Comparison of ENCODE assay signal across 22 mouse cellular contexts in the genomic region with DNA sequence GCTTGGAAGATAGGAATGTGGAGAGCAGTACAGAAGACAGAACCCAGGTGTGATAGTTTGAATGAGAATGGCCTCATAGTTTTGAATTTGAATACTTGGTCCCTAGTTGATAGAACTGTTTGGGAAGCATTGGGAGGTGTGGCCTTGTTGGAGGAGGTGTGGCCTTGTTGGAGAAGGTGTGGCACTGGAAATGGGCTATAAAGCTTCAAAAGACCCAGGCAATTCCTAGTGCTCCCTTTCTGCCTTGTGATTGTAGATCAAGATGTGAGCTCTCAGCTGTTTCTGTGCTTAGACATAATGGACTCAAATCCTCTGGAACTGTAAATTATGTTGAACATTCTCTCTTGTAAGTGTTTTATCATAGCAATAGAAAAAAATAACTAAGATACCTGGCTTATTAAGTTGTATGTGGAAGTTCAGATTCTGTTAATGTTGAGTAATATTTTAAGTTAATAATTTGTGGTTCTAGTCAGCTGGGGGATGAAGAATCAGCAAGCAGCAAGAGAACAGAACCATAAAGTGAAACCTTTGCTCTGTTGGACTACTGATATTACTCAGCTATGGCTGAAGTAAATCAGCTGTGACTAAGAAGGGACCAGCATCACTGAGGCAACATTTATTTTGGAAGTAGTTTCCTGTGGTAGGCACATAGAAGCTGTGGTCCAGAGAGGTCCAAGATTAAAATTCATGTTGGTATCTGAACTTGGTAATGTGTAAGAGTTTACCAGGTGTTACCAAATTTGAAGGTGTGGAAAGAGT. TPM values are rescaled to one million over a fixed set of nuclear protein-coding genes. Genes with fewer than 3 reads are reported as not detected.
DNase-seq lines count a peak whose midpoint lies in the region; ATAC-seq and TF ChIP-seq lines count a peak whose summit lies in the region.
"Had no signal": no experiment of that assay in that cellular context is flagged by ENCODE, and none has a peak within 500 bp of the region (broad histone marks: within the 10 kb centered on the region; RNA-seq: fewer than 3 reads in every experiment).

No protein-coding gene starts in this region.

- H3K4me3 ChIP-seq in intestine, postnatal 0 days (ENCODE audit: low read depth, low read length) = no peak overlapping the region
- H3K4me3 ChIP-seq: forebrain, embryonic 10.5 days; forebrain, embryonic 13.5 days; gastrocnemius, adult 2 months; hindbrain, embryonic 12.5 days; hindbrain, embryonic 15.5 days had no signal

- H3K4me1 ChIP-seq in intestine, postnatal 0 days (replicated peaks; ENCODE audit: control insufficient read depth, insufficient read depth, low read length) = peaks cover 9% of the 10 kb centered on the region
- H3K4me1 ChIP-seq: hindbrain, embryonic 12.5 days; hindbrain, embryonic 15.5 days had no signal

- ATAC-seq in intestine, postnatal 0 days = peak; percentile 93
- ATAC-seq: activated CD4-positive, CD25-positive, alpha-beta regulatory T cell, adult 4 months; CD4-positive, CD25-positive, alpha-beta regulatory T cell, adult 4 months; forebrain, embryonic 13.5 days; forebrain, embryonic 16.5 days had no signal

- no peaks in the 10 kb centered on the region for H3K36me3 ChIP-seq in intestine, postnatal 0 days (ENCODE audit: control insufficient read depth, insufficient read depth)
- H3K36me3 ChIP-seq: forebrain, embryonic 10.5 days; hindbrain, embryonic 12.5 days; hindbrain, embryonic 15.5 days had no signal

- H3K27ac ChIP-seq in intestine, postnatal 0 days (ENCODE audit: low read depth, low read length) = peak overlapping the region; percentile 62
- H3K27ac ChIP-seq: forebrain, embryonic 10.5 days; forebrain, embryonic 13.5 days; gastrocnemius, adult 2 months; hindbrain, embryonic 12.5 days; hindbrain, embryonic 15.5 days had no signal

- no peak overlapping the region for H3K4me2 ChIP-seq in intestine, postnatal 0 days (replicated peaks; ENCODE audit: low read depth)
- H3K4me2 ChIP-seq: forebrain, embryonic 13.5 days; heart, embryonic 11.5 days; hindbrain, embryonic 12.5 days; hindbrain, embryonic 15.5 days had no signal

- DNase-seq in kidney, adult 9 months = peak; percentile 53
- DNase-seq in kidney, adult 18-20 months = no peak
- peak; percentile 35 for DNase-seq in ES-CJ7 (ENCODE audit: low read depth, low spot score)
- DNase-seq in ZHBTc4 (ENCODE audit: low read depth, low spot score) = peak; percentile 46
- no peak for DNase-seq in left cerebral cortex, adult 18-20 months (ENCODE audit: low spot score in 2 of 2)
- no peak for DNase-seq in right cerebral cortex, adult 18-20 months
- DNase-seq: adrenal gland, postnatal 10 days; adrenal gland, postnatal 36 days; cerebellum, adult 18-20 months; cerebellum, adult 9-10 months; cerebellum, postnatal 14 days; gastrocnemius, adult 2 months; gastrocnemius, postnatal 14 days had no signal

- no peak for TF ChIP-seq CTCF in intestine, postnatal 0 days (IDR thresholded peaks at IDR 0.05; ENCODE audit: low read depth)

- no peaks in the 10 kb centered on the region for H3K27me3 ChIP-seq in intestine, postnatal 0 days (replicated peaks; ENCODE audit: control insufficient read depth, insufficient read depth, low read length)
- H3K27me3 ChIP-seq: forebrain, embryonic 13.5 days; hindbrain, embryonic 12.5 days; hindbrain, embryonic 15.5 days had no signal

- H3K9me3 ChIP-seq in intestine, postnatal 0 days (ENCODE audit: control insufficient read depth) = no peaks in the 10 kb centered on the region
- H3K9me3 ChIP-seq: forebrain, embryonic 10.5 days; forebrain, embryonic 13.5 days; hindbrain, embryonic 12.5 days; hindbrain, embryonic 15.5 days had no signal

- H3K9ac ChIP-seq in intestine, postnatal 0 days (ENCODE audit: low read depth, low read length) = no peak overlapping the region
- H3K9ac ChIP-seq: forebrain, embryonic 13.5 days; hindbrain, embryonic 12.5 days; hindbrain, embryonic 15.5 days had no signal

RNA-seq across cellular contexts. Expression of a gene that starts 33.1 kb away (rescaled TPM):
- 65.9 and 72.4 TPM in 2 replicates for polyA plus RNA-seq in intestine, postnatal 0 days (2015; fragmentation: Nextera tagmentation; extraction: Ambion mirVana)
- 100 to 1,000 TPM; 257 to 260 TPM for total RNA-seq in left cerebral cortex, adult 18-20 months (2021)

Comparison
In these comparisons a context has a peak if more than half of its experiments do, and no peak if none do; other contexts are left out.
1. DNase-seq: peak in kidney, adult 9 months (single experiment), ES-CJ7 (single experiment) and ZHBTc4 (single experiment); none in kidney, adult 18-20 months (single experiment), left cerebral cortex, adult 18-20 months (0 of 2) and right cerebral cortex, adult 18-20 months (single experiment).